Mouse (Mus musculus) heart, adult 18-20 months (tissue): ENCODE data around the gene C1qtnf9. TPM values are rescaled to one million over a fixed set of nuclear protein-coding genes. Genes with fewer than 3 reads are reported as not detected.

Experiments used
- DNase-seq, 2 experiments: peaks; one replicate each; pipeline ENCODE4 v3.0.0; 2021 to 2022; ENCODE audit warnings: mixed read lengths in 1 of 2
- long read RNA-seq, 2 experiments: library from polyadenylated mRNA; stranded (forward); transcript quantifications; one replicate each; pipeline ENCODE4 v2.0.0; 2021
- total RNA-seq, 2 experiments: library from RNA; stranded (reverse); gene quantifications; 2 replicates each; pipeline ENCODE4 v1.2.3; 2021

The C1qtnf9 gene
- total RNA-seq, result 10 to 100 TPM; 42.7 to 47.8 TPM
- long read RNA-seq, experiment 1, transcript C1qtnf9-201 (4 exons, 1,903 nt), result major isoform, 21 of 29 reads
- long read RNA-seq, experiment 1, partial matches to known transcripts, result 8 of 29 reads
- long read RNA-seq, experiment 1, other reads (novel, unspliced or antisense), result 0 of 29 reads
- long read RNA-seq, experiment 2, transcript C1qtnf9-201 (4 exons, 1,903 nt), result major isoform, 8 of 12 reads
- long read RNA-seq, experiment 2, partial matches to known transcripts, result 0 of 12 reads
- long read RNA-seq, experiment 2, other reads (novel, unspliced or antisense), result 4 of 12 reads

DNA sequence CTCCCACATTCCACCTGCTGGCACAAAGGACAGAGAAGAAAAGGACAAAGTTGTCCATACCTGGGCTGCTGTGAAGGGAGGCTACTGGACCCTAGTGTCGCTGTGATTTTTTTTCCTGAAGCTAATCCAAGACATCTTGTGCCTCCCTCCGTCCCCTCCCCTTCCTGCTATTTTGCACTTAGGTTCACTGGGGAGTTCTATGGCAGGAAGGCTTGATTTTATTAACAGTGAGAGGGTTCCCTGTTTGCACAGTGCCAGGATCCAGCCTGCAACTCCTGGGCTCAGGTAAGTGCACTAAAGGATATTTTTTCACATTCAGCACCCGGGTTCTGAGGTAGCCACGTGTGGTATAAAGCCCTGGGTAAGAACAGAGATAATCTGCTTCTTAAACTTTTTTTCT is at the start of gene C1qtnf9:
C1qtnf9 (plus strand) TSS at position 251 of the 400 bp plus-strand sequence.
- DNase-seq, result peak in 1 of 2 experiments; percentile 66

DNA sequence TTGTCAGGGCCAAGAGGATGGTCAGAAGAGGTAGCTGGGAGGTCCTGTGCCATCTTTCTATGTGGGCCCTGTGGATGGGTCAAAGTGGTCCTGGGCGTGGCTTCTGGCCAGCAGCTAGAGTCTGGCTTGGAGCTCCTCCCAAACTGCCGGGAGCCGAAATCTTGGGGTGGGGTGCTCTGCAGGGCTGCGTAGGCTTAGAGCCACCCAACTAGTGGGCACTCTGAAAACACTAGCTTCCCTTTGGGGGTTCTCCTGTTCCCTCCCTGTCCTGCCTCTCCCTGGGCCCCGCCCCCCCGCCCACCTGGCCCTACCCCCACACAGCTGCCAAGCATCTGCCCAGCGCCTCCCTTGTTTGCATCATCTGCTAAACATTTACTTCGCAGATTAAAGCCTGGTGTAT is 46.6 kb upstream of the C1qtnf9 start:
- no peak for DNase-seq

DNA sequence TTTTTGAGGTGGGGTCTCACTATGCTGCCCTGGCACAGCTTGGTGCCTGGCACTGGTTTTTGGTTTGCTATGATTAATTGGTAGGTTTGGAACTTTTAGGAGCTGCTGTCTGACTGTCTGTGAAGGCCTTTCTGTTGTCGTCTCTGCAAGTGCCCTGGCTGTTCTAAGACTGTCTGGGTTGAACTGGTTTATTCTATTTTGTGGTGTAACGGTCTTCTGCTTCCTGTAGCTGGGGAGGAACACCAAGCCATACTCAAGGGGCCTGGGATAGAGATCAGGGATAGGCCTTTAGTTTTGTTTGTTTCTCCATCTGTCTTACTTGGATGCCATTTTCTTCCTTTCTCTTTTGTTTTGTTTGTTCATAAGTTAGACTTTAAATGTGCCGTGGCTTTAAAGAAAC is 46.0 kb upstream of the C1qtnf9 start:
- no peak for DNase-seq

DNA sequence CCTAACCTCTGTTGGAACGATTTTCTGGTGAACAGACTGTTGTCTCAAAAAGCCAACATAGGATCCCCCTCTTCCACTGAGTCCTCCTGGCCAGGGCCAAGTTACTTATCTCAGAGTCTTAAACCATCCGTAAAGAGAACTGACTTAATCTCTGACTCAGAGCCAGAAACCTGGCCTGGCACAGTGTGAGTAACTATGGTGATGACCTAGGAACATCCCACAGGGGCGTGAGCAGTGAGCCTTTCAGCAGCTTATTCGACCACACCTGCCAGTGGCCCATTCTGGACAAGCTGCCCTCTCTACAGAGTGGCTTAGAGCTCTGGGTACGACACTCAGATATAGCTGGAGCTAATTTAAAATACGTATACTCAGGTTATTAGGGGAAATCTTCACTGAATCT is 41.8 kb upstream of the C1qtnf9 start:
- peak in 1 of 2 experiments; percentile 58 for DNase-seq

DNA sequence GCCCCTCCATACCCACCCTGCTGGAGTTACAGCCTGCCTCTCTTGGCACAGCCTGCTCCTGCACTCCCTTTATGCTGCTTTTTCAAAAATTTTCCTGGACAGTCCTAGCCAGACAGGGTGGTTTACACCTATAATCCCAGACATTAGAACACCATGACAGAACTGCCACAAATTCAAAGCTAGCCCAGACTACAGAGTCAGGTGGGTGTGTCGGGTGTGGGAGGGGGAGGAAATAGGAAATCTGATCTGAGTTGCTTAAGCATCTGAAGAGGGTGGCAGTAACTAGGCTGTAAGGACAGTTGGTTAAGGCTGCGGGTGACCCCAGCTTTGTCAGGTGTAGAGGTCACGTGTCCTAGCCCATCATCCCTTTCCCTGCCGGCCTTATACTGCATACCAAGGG is 40.8 kb upstream of the C1qtnf9 start:
- DNase-seq, result no peak

DNA sequence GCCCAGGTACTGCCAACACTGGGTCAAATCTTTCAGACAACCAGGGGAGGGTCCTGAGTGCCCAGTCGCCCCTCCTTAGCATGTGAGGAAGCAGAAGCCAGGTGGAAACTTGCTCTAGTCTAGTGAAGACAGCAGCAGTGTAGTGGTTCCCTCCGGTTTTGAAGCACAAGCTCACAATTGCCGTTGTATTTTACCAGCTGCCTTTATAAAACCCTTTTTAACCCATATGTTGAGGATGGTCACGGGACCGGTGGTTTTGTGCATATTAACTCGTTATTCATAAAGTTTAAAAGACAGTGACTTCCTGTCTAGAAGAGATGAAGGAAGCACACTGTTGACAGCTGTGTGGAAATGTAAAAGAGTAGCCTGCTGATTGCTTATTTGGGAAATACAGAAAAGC is 35.9 kb upstream of the C1qtnf9 start:
- no peak for DNase-seq

- DNase-seq, result peak; percentile 67 to 68
These were observed 35.1 kb upstream of the C1qtnf9 start for GRCm38 (mm10) chr14:60732787-60733186.

- DNase-seq, result no peak
These were observed 34.2 kb upstream of the C1qtnf9 start for GRCm38 (mm10) chr14:60733706-60734105.

DNA sequence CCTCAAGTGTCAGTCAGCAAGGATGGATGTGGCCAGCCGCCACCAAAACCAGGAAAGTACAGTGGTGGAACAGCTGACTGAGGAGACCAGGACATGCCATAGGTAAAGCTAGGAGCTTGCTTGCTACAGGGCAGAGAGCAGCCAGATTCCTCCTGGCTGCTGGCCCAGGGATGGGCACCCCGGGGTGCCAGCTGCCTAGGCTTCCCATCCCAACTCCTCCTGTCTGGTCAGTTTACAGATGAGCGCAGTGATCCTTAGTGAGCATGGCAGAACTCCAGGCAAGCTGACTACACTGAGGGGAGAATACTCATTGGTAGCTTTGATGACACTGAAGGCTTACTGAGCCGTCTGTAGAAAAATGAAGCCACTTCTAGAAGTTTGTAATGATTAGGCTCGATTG is 32.7 kb upstream of the C1qtnf9 start:
- DNase-seq, result no peak

DNA sequence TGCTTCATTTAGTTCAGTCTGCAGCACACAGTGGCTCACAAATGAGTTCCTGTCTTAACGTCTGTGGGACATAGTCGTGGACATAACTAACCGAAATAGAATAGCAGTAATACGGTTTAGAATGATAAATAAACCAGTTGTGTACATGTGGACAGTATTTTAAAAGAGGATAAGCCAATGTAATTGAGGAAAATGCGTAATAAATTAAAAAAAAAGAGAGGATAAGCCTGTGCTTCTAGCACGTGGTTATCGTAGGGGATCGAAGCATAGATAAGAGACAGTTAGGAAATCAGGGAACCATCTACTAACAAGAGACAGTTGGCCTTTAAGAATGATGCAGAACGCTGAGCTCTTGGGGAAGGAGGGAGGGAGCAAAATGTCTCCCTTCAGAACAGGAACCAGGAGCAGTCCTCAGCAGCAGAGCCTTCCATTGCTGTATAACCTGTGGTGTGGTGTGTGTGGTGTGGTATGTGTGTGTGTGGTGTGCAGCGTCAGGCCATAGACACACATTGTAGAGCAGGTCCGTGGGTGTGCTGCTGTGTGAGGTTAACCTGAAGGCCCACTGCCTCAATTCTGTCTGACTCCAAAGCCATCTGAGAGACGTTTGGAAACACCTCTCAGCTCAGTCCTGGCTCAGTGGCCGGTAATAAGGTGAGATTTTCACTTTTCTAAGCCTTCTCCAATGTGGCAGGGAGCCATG is 31.9 kb upstream of the C1qtnf9 start:
- no peak for DNase-seq

DNA sequence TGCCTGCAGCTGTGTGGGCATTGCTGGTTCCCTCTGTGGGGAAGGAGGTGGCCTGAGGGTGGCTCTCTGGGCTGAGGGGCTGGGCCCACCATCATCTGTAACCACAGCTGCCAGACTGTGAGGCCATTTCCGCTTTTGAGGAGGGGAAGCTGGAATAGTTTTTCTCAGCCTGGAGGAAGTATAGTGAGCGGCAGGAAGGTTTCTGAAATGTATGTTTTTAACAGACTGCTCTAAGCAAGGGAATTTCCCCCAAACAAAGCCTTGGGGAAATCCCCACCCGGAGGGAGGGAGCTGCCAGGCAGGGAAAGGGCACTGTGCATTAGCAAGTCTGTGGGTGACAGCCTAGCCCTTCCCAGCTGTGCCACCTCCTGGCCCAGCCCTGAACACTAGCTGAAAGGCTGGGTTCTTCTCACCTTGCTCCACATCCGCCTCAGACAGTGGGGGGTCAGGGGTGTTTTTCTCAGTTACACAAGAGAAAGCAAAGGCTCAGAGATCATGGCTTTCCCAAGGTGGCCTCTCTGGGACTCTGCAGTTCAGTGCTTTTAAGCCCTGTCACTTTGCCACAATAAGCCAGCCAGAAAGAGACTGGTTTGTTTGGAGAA is 31.2 kb upstream of the C1qtnf9 start:
- DNase-seq, result peak; percentile 67 to 81

DNA sequence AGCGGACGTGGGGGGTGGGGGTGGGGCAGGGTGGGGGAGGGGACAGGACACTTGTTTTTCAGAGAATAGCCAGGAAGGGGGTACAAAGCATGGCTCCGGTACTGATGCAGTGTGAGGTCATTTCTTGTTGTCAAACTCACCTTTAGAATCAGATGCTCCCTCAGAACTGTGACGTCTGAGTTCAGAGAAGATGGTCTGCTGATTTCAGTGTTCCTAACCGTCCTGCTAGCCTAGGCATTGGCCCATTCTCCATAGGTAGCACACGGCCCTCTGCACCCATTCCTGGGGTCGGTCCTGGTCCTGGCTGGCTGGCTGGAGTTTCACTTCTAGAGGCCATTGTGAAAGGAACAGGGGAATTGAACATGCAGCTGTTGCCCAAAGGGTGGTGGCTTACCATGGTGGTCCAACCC is 30.7 kb upstream of the C1qtnf9 start:
- DNase-seq, result no peak

GRCm38 (mm10) chr14:60738434-60738938 is 29.4 kb upstream of the C1qtnf9 start:
- DNase-seq, result peak in 1 of 2 experiments; percentile 51

DNA sequence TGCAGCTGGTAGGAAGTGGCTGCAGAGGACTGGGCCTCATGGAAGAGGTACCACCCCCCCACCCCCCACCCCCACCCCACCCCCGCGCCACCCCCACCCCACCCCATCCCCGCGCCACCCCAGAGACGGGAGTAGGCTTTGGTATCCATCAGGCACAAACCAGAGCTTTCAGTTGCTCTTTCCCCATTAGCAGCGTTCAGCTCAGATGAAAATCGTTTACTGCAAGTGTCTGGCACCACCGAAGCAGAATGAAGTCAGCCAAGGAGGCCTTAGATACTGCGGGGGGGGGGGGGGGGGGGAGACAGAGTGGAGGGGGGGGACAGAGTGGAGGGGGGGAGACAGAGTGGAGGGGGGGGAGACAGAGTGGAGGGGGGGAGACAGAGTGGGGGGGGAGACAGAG is 28.8 kb upstream of the C1qtnf9 start:
- no peak for DNase-seq

- peak in 1 of 2 experiments; percentile 47 for DNase-seq
These were observed 28.3 kb upstream of the C1qtnf9 start for GRCm38 (mm10) chr14:60739616-60740015.

- DNase-seq, result no peak
These were observed 27.4 kb upstream of the C1qtnf9 start for GRCm38 (mm10) chr14:60740507-60740906.

DNA sequence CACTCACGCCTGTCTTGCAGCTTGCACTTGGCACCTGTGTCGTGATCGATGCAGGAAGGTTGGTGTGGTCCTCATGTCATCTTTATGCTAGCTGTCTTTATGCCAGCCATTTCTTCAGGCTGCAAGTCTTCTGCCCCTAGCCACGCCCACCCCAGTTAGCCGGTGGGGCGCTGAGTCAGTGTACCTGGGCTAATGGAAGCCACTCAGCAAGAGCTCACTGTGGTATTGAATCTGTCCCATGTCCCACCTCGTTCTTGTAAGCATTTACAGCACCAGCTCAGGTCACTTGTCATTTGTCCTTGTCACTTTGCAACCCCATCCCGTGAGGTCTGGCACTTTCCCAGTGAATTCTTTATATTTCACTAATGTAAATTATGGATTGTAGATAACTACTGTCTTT is 26.9 kb upstream of the C1qtnf9 start:
- DNase-seq, result no peak

- DNase-seq, result peak; percentile 65 to 73
These were observed 26.4 kb upstream of the C1qtnf9 start for GRCm38 (mm10) chr14:60741490-60741981.

GRCm38 (mm10) chr14:60743681-60744080 is 24.3 kb upstream of the C1qtnf9 start:
- no peak for DNase-seq

GRCm38 (mm10) chr14:60745201-60745600 is 22.7 kb upstream of the C1qtnf9 start:
- no peak for DNase-seq

- DNase-seq, result no peak
These were observed 21.8 kb upstream of the C1qtnf9 start for GRCm38 (mm10) chr14:60746141-60746540.

DNA sequence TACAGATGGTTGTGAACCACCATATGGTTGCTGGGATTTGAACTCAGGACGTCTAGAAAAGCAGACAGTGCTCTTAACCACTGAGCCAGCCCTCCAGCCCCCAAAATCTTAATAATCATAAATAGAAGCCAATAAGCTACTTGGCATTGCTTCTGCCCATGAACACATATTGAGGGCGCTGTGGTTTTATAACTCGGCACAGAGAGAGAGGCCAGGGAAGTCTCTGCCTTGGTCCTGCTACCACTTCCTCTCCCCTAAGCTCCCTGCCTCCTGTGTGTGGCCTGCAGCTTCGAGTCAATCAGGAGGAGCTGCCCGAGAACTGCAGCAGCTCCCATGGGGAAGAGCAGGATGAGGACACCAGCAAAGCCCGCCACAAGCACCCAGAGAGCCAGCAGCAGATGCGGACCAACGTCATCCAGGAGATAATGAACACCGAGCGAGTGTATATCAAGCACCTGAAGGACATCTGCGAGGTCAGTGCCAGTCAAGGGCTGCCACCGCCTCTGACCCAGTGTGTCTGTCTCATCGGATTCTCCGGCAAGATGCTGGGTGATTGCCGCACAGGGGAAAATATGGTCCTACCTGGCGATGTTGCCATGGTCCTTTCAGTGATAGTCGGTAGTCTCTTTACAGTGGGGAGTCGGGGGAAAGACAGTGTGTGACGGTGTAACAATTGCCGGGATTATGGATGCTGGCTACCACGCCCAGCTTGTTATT is 20.6 kb upstream of the C1qtnf9 start:
- DNase-seq, result no peak
